Mouse (Mus musculus) kidney, adult 2 months (tissue): ENCODE measurements around the gene Fosl2. TPM values are rescaled to one million over a fixed set of nuclear protein-coding genes. Genes with fewer than 3 reads are reported as not detected.
"Not testable (repeated sequence)": the region's sequence is repeated elsewhere in the genome, so short reads cannot be mapped to it uniquely, and the experiment has no call there.

Source experiments
- DNase-seq: peaks from one replicate; pipeline ENCODE4 v3.0.0; 2021
- H3K27ac ChIP-seq: fragments of 200-500 bp; 2 replicates; pipeline ENCODE4 v1.5.1; 2012; ENCODE audit warnings: low read depth, low read length, control low read depth, inconsistent platforms; ENCODE audit not compliant: insufficient read depth
- H3K27me3 ChIP-seq: fragments of 200-500 bp; replicated peaks from 2 replicates; pipeline ENCODE4 v1.6.1; 2012; ENCODE audit warnings: mild to moderate bottlenecking, moderate library complexity, low read length, inconsistent platforms; ENCODE audit not compliant: control insufficient read depth, insufficient read depth
- H3K36me3 ChIP-seq: fragments of 200-500 bp; 2 replicates; pipeline ENCODE4 v1.6.1; 2012; ENCODE audit warnings: mild to moderate bottlenecking, moderate library complexity, low read length, inconsistent platforms; ENCODE audit not compliant: control insufficient read depth, insufficient read depth
- H3K4me1 ChIP-seq: fragments of 200-500 bp; 2 replicates; pipeline ENCODE4 v1.6.1; 2011; ENCODE audit warnings: low read length; ENCODE audit not compliant: control insufficient read depth, insufficient read depth
- H3K4me3 ChIP-seq: fragments of 200-500 bp; 2 replicates; pipeline ENCODE4 v1.5.1; 2011; ENCODE audit warnings: mild to moderate bottlenecking, low read depth, low read length, control low read depth; ENCODE audit not compliant: insufficient read depth
- CTCF ChIP-seq: fragments of 200-500 bp; conservative IDR thresholded peaks from 2 replicates; pipeline ENCODE4 v1.5.1; 2011; ENCODE audit warnings: low read depth, mild to moderate bottlenecking, control low read depth, low read length, moderate library complexity, mixed read lengths; ENCODE audit not compliant: insufficient read depth, insufficient read length
- POLR2A ChIP-seq: fragments of 200-500 bp; IDR thresholded peaks from one replicate; pipeline ENCODE4 v1.6.1; 2011; ENCODE audit warnings: low read depth, low read length, control low read depth
- WGBS: fragments of 180-500 bp; shearing (Covaris S2); methylation state at CpG from one replicate; pipeline ENCODE4 v1.1.7; 2018; 5-methylcytosine and 5-hydroxymethylcytosine counted together
- polyA plus RNA-seq: library from polyadenylated mRNA; depleted of rRNA; stranded (reverse); fragments of >200 nt; gene quantifications from 2 replicates; pipeline ENCODE4 v1.2.3, GENCODE M21; 2012

The Fosl2 gene
- polyA plus RNA-seq, 1 experiment: 7.5 TPM

DNA sequence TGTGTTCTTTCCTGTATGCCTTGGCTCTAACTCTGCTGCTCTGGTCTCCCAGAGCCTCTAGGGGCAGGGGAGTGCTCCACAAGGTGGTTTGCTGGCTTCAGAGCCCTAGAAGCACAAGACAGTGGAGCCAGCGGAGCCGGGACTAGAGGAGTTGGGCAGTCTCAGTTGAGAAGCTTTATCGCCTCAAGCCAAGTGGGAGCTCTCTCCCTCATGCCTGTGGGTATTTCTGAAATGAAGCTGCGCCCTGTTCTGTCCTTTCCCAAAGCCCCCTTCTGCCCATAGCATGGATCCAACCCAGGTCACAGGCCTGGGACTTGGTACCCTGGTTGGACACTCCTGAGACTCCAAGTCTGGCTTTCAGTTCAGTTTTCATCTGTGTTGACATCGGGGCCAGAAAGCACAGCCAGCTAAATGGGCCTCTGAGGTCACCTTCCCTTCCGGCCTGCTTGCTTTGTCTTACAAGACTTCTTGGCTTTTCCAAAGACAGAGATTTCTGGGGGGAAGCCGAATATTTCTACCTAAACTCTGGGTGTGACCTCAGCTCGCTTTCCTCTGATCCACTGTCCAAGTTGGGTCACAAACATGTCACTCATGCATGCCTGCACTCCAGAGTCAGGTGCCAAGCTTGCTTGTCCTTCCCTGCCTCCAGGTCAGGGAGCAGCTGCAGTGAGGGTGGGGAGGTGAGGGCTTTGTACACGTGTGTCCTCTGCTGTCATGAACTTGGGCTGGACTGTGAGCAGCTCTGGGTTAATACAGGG is 19.5 kb downstream of the Fosl2 start:
- 48% methylated on average over 9 of the region's 9 CpGs for WGBS
- no peaks in the 10 kb centered on the region for H3K4me1 ChIP-seq
- H3K27ac ChIP-seq: no peak overlapping the region
- H3K4me3 ChIP-seq: no peak overlapping the region
- no peaks in the 10 kb centered on the region; the same call in 1 of the 2 replicates for H3K36me3 ChIP-seq
- peak; percentile 63 for DNase-seq
- TF ChIP-seq CTCF (no peak), POLR2A (no peak)
- H3K27me3 ChIP-seq: no peaks in the 10 kb centered on the region

DNA sequence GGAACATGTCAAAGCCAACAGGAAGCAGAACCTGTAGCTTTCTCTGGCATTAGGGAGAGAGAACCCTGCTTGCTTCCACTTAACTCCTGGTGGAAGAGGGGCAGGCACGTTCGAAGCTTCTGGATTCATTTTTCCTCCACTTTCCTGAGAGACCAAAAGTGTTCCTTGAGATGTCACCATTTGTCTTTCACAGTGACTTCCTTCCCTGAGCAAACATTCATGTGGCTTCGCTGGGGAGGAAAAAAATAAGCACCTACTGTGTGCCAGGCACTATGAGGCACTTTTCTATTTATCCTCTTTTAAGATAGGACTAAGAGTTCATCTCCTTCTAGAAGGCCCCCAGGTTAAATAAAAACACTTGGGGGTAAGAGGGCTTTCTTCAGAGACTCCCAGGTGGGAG is 20.3 kb downstream of the Fosl2 start:
- no peaks in the 10 kb centered on the region for H3K27me3 ChIP-seq
- no peak overlapping the region for H3K27ac ChIP-seq
- no peaks in the 10 kb centered on the region for H3K4me1 ChIP-seq
- no peaks in the 10 kb centered on the region; the same call in 1 of the 2 replicates for H3K36me3 ChIP-seq
- TF ChIP-seq POLR2A (no peak), CTCF (no peak)
- H3K4me3 ChIP-seq: no peak overlapping the region
- 74% methylated on average over 3 of the region's 3 CpGs for WGBS
- no peak for DNase-seq

DNA sequence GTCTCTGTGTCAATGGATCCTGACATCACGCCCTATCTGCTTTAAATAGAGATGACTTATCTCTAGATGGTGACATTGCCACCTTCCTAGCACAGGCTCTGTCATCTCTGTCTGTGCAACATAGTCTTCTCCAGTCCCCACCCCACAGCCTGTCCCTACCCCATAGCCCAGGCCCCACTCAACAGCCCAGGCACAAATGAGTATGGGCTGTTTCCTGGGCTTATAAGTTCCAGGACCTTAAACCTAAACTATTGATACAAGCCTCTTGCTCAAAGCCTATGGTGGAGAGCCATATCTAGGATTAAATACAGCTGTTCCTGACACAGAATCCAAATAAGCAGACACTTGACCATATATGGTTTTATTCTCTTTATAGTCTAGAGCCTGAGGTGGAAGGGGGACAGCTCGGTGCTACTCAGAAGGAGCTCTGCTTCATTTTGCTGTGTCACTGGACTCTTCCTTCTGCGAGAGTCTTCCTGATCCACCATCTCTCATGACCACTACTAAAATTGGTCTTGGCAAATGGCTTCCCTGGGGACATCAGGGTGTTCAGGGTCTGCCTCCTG is 28.0 kb downstream of the Fosl2 start:
- DNase-seq: no peak
- WGBS: 94% methylated on average over 3 of the region's 3 CpGs
- Histone ChIP-seq H3K4me3 (no peak overlapping the region), H3K36me3 (no peaks in the 10 kb centered on the region), H3K4me1 (no peaks in the 10 kb centered on the region), H3K27me3 (no peaks in the 10 kb centered on the region), H3K27ac (no peak overlapping the region)
- TF ChIP-seq CTCF (no peak), POLR2A (no peak)

DNA sequence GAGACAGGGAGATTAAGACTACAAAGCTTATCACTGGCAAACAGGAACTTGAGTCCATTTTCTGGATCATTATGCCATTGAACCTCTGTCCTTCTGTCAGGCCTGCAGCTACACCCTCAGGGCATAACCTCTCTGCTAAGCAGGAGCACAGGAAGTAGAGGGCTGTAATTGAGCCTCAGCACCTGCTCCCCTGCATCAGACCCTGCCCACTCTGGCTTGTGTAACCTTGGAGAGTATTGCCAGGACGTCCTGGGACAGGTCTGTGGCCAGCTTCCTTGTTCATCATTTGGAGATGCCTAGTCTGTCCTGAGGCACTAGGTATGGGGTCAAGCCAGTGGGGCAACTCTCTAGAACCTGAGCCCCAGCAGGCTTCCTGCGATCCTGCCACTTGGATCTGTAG is 36.6 kb downstream of the Fosl2 start:
- no peak overlapping the region for H3K4me3 ChIP-seq
- TF ChIP-seq POLR2A: no peak
- no peak for TF ChIP-seq CTCF
- WGBS: 85% methylated on average over 2 of the region's 2 CpGs
- DNase-seq: no peak
- H3K27ac ChIP-seq: no peak overlapping the region
- H3K27me3 ChIP-seq: no peaks in the 10 kb centered on the region
- H3K36me3 ChIP-seq: no peaks in the 10 kb centered on the region
- H3K4me1 ChIP-seq: no peaks in the 10 kb centered on the region

DNA sequence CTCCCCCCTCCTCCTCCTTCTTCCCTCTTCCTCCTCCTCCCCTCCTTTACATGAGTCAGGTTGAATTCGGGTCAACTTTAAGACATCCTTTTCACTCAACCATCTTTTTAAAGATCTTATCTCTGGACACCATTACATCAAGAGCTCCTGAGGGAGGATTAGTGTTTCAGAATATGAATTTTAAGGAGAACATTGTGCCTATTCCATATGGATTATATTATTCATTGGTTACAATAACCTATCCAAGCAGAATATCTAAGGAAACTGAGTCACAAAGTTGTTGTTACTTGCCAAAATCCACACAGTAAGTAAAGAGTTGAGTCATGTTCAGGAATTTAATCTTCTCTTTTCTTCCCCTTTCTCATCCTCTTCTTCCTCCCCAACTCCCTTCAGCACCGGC is 41.2 kb downstream of the Fosl2 start:
- no peak for DNase-seq
- no peaks in the 10 kb centered on the region for H3K36me3 ChIP-seq
- 63% methylated on average over 2 of the region's 2 CpGs for WGBS
- H3K27me3 ChIP-seq: no peaks in the 10 kb centered on the region
- TF ChIP-seq CTCF: no peak
- H3K4me1 ChIP-seq: no peaks in the 10 kb centered on the region
- H3K27ac ChIP-seq: no peak overlapping the region
- H3K4me3 ChIP-seq: no peak overlapping the region

DNA sequence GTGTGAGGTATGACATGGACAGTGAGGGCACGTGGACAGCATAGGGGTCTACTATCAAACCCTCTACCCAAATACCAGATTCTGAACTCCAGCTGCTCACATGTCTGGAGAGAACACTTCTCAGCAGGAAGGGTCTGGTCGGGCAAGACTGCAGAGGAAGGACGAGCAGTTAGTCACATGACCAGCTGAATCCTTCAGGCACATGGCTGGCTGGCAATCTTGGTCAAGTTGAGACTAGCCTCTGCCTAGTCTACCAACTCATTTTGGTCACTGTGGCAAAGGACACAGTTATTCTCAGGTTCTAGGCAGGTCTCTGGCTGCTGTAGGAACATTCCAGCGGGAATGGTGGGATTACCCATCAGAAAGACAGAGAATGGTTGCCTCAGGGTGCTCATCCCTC is 42.1 kb downstream of the Fosl2 start:
- 72% methylated on average over 4 of the region's 4 CpGs for WGBS
- Histone ChIP-seq H3K36me3 (no peaks in the 10 kb centered on the region), H3K27me3 (no peaks in the 10 kb centered on the region), H3K27ac (no peak overlapping the region), H3K4me1 (no peaks in the 10 kb centered on the region), H3K4me3 (no peak overlapping the region)
- no peak for DNase-seq
- no peak for TF ChIP-seq CTCF
- no peak for TF ChIP-seq POLR2A

DNA sequence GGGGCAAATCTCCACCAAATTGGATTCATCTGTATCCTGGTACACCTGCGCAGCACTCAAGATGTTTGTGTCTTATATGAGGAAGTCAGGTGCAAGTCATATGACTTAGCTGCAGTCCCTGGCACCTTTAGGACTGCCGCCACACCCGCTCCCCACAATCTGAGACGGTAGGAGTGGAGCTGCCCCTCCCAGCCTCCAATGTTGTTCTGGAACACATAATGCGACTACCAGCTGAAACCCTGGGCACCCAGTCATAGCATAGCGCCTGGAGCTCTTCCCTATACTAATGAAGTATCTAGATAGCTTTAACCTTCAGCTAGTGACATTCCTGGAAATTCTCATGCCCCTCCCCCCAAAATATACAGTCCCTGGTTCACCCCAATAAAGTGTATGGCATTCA is 43.1 kb downstream of the Fosl2 start:
- H3K4me3 ChIP-seq, H3K27ac ChIP-seq, H3K4me1 ChIP-seq, H3K27me3 ChIP-seq, H3K36me3 ChIP-seq, DNase-seq: not testable (repeated sequence)
- 68% methylated on average over 6 of the region's 6 CpGs for WGBS
